Mouse (Mus musculus) testis, postnatal 14 days (tissue): ENCODE measurements around the gene Nhsl1.

ENCODE experiments used
- DNase-seq: peaks from one replicate; pipeline ENCODE4 v3.0.0; 2021; ENCODE audit warnings: low spot score

The Nhsl1 gene

GRCm38 (mm10) chr10:18347231-18347630 lies 28.4 kb downstream of the Nhsl1 start:
- DNase-seq, result no peak

- no peak for DNase-seq
Measured at GRCm38 (mm10) chr10:18350781-18351180, 32.0 kb downstream of the Nhsl1 start.

- peak; percentile 44 for DNase-seq
Measured at GRCm38 (mm10) chr10:18352937-18353336, 34.2 kb downstream of the Nhsl1 start.

GRCm38 (mm10) chr10:18354103-18354502 lies 35.3 kb downstream of the Nhsl1 start:
- DNase-seq, result no peak

GRCm38 (mm10) chr10:18356461-18356860 lies 37.7 kb downstream of the Nhsl1 start:
- no peak for DNase-seq

- DNase-seq, result no peak
Measured at GRCm38 (mm10) chr10:18357212-18357611, 38.4 kb downstream of the Nhsl1 start.

- DNase-seq, result no peak
Measured at GRCm38 (mm10) chr10:18358461-18358860, 39.7 kb downstream of the Nhsl1 start.

GRCm38 (mm10) chr10:18360175-18360574 lies 41.4 kb downstream of the Nhsl1 start:
- no peak for DNase-seq

GRCm38 (mm10) chr10:18365432-18365831 lies 46.6 kb downstream of the Nhsl1 start:
- DNase-seq, result no peak

GRCm38 (mm10) chr10:18366697-18367096 lies 47.9 kb downstream of the Nhsl1 start:
- DNase-seq, result no peak

GRCm38 (mm10) chr10:18368111-18368510 lies 49.3 kb downstream of the Nhsl1 start:
- DNase-seq, result no peak

GRCm38 (mm10) chr10:18370475-18371286 lies 51.9 kb downstream of the Nhsl1 start:
- DNase-seq, result no peak

GRCm38 (mm10) chr10:18371866-18372265 lies 53.1 kb downstream of the Nhsl1 start:
- peak; percentile 31 for DNase-seq

- DNase-seq, result no peak
Measured at GRCm38 (mm10) chr10:18375301-18375700, 56.5 kb downstream of the Nhsl1 start.

- no peak for DNase-seq
Measured at GRCm38 (mm10) chr10:18384766-18385165, 66.0 kb downstream of the Nhsl1 start.

GRCm38 (mm10) chr10:18386224-18386623 lies 67.4 kb downstream of the Nhsl1 start:
- no peak for DNase-seq

GRCm38 (mm10) chr10:18388784-18389575 lies 70.2 kb downstream of the Nhsl1 start:
- DNase-seq, result peak; percentile 37

- DNase-seq, result no peak
Measured at GRCm38 (mm10) chr10:18390004-18390403, 71.2 kb downstream of the Nhsl1 start.

- no peak for DNase-seq
Measured at GRCm38 (mm10) chr10:18391608-18392007, 72.8 kb downstream of the Nhsl1 start.

GRCm38 (mm10) chr10:18392268-18392667 lies 73.5 kb downstream of the Nhsl1 start:
- DNase-seq, result no peak

GRCm38 (mm10) chr10:18393740-18394139 lies 75.0 kb downstream of the Nhsl1 start:
- no peak for DNase-seq

- no peak for DNase-seq
Measured at GRCm38 (mm10) chr10:18394270-18394669, 75.5 kb downstream of the Nhsl1 start.

GRCm38 (mm10) chr10:18400089-18400644 lies 81.4 kb downstream of the Nhsl1 start:
- no peak for DNase-seq
